Mouse (Mus musculus) retina, embryonic 14.5 days (tissue): ENCODE data around the gene Mapkbp1.

ENCODE experiments used
- DNase-seq: peaks from one replicate; pipeline ENCODE4 v3.0.0-alpha.2; 2015; ENCODE audit warnings: low spot score

Mapkbp1 gene

GRCm38 (mm10) chr2:120054771-120055552, 82.5 kb downstream of the Mapkbp1 start:
- no peak for DNase-seq

- DNase-seq, result no peak
These were observed 83.4 kb downstream of the Mapkbp1 start for GRCm38 (mm10) chr2:120055923-120056322.

DNA sequence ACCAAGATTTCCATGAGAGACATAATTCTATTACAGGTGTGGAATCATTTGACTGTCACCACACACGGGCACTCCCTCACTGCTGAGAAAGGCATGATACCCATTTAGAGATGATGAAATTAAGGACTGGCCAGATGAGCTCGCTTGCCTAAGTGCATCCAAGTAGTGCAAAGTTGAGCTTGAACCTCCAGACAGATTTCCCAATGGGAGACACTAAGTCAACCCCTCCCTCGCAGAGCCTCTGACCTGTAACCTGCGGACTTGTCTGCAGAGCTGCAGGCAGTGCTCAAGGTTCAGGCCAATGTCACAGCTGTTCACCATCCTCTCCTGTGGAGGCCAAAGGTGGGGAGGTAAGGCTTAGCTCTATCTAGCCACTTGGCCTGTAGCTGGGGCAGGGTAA, 86.3 kb downstream of the Mapkbp1 start:
- DNase-seq, result no peak

- no peak for DNase-seq
These were observed 87.0 kb downstream of the Mapkbp1 start for GRCm38 (mm10) chr2:120059466-120059865.

GRCm38 (mm10) chr2:120060190-120060589, 87.7 kb downstream of the Mapkbp1 start:
- peak; percentile 35 for DNase-seq

- DNase-seq, result no peak
These were observed 88.2 kb downstream of the Mapkbp1 start for GRCm38 (mm10) chr2:120060651-120061050.

GRCm38 (mm10) chr2:120062248-120062647, 89.7 kb downstream of the Mapkbp1 start:
- no peak for DNase-seq

DNA sequence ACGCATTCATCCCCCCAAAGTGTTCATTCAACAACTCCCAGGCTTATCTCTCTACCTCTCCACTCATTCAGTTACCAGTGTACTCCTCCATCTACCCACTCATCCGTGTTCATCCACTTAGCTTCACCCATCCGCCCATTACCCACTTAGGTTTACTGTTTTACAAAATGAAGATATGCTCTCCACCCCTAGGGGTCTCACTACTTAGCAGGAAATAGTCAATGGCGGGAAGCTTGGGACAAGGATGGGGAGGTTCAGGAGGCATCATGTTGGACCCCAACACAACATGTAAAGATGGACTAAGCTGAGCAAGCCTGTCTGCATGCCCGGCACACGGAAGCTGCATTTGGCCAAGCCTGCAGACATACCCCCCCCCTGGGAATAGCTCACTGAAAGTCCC, 92.1 kb downstream of the Mapkbp1 start:
- DNase-seq, result no peak

DNA sequence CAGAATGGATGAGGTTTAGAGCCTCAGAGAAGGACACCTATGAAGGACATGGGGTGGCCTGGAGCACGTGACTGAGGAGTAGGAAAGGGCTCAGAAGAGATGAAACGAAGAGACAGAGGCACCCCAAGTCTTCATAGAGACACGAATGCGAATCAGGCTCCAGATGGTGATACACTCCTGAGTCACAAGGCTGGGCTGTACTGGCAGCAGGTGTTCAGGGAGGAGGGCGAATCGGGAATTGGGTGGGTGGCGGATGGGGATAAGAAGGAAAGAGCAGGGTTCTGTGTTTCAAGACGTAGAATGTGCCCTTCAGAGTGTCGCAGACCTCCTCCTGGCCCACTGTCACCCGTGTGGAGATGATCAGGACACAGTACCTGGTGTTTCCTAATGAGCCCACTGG, 92.7 kb downstream of the Mapkbp1 start:
- no peak for DNase-seq

DNA sequence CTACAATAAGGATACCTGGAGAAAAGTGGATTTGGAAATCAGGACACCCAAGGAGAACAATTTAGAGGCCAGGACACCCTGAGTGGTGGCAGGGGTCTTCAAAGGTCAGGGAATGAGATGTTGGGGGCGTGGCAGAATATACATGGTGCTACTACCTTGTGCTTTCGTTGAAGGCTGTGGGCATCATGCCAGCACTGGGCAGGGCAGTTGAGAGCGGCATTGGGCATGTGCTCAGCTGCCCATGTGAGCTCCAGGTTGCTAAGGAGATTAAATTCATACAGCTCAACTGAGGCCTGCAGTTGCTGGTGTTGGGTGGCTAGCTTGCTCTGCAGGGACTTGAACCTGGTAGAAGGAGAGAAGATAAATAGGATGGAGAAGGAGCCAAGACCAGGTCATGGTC, 93.7 kb downstream of the Mapkbp1 start:
- DNase-seq, result no peak

DNA sequence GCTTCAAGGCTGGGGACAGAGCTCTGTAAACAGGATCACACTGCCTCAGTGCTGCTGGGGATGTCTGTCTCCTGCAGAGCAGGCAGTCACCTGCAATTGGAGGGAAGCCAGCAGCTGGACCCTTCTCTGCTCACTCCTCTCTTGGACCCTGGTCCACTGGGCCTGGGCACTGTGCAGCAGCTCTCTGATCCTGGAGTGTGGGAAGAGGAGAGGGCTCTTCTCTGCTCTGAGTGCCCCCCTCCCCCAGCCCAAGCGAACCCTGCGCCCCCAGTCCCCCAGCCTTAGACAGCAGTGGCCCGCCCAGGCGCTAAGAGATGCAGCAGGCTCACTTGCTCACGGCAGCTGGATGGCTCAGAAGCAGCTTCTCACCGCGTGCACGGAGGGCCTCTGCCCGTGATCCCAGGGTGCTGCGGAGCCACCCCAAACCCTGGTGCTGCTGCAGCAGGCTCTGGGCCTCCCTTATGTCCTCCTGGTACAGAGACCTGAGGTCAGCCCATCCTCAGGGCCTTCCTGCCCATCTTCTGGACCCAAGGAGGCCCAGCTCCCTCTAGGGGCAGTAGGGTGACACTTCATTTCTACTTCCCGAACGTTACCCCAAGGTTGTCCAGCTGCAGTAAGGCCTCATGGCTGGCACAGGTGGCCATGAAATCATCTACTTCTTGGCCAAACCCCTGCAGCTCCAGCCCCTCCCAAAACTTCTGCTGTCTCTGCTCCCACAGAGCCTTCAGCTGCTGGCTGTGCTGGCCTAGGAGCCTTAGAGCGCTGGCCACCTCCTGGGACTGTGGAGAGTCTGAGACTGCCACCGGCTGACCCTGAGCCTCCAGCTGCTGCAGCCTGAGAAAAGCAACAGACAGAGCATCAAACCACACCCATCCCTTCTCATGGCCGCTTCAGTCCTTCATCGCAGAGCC, 96.3 kb downstream of the Mapkbp1 start:
- DNase-seq, result peak; percentile 71

GRCm38 (mm10) chr2:120069466-120069990, 97.0 kb downstream of the Mapkbp1 start:
- DNase-seq, result no peak

DNA sequence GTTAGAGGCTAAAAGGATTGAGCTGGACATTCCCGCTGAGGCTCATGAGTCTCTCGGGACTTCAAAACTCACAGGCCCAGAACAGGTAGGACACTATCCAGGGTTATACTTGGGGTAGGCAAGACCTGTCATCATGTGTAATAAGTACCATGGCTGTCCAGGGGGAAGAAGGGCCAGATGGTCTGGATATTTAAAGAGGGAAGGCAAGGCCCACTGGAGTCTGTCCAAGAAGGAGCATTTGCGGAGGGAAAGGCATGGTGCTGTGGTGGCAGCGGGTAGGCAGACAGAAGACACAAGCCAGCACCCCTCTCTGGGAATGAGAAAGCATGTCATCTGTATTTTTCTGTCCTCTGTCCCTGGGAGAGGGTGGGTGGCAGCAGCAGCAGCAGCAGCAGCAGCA, 101.6 kb downstream of the Mapkbp1 start:
- DNase-seq, result no peak

DNA sequence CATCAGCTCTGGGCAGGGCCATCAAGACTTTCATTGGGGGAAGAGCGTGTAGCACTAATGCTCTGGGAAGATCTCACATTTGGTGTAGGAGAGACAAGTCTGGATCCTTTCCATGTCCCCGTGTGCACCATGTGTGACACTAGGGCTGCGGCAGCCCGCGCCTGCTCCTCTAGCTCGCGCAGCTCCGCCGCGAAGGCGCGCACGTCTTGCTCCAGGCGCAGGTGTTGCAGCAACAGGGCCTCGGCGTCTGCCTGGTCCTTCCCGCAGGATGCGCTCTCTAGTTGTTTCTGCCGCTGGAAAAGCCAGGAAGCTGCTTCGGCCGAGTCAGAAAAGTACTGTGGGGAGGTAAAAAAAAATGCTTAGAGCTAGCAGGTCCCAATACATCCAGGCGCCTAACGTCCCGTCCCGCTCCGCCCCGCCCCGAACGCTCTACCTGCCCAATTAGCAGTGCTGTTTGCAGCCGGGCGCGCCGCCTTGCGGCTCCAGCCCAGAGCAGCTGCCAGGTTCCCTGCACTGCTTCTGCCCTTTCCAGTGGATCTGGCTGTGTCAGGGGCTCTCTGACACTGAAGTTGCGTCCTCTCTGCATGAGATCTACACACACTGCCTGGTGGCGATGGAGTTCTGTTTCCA, 103.7 kb downstream of the Mapkbp1 start:
- peak; percentile 60 for DNase-seq
